Mouse (Mus musculus) E14TG2a.4 (cell line): Measurements from ENCODE around the gene Tnr.

Source experiments
- H3K27me3 ChIP-seq: 2 replicates; pipeline ENCODE4 v1.6.1; 2014; ENCODE audit warnings: low read length, control low read depth; ENCODE audit not compliant: insufficient read depth
- H3K36me3 ChIP-seq: 2 replicates; pipeline ENCODE4 v1.6.1; 2014; ENCODE audit warnings: low read length, control low read depth; ENCODE audit not compliant: insufficient read depth
- H3K4me1 ChIP-seq: replicated peaks from 2 replicates; pipeline ENCODE4 v1.6.1; 2014; ENCODE audit warnings: low read depth, low read length, control low read depth
- H3K4me3 ChIP-seq: replicated peaks from 2 replicates; pipeline ENCODE4 v1.5.1; 2014; ENCODE audit warnings: mild to moderate bottlenecking, low read length
- H3K9me3 ChIP-seq: 2 replicates; pipeline ENCODE4 v1.6.1; 2014; ENCODE audit warnings: low read length, control low read depth
- CTCF ChIP-seq: conservative IDR thresholded peaks from 2 replicates; pipeline ENCODE4 v1.5.1; 2014; ENCODE audit warnings: low read length
- NANOG ChIP-seq: IDR thresholded peaks from 2 replicates; pipeline ENCODE4 v1.6.1; 2014; ENCODE audit warnings: borderline replicate concordance, low read length, mixed read lengths
- POU5F1 ChIP-seq: IDR thresholded peaks from 2 replicates; pipeline ENCODE4 v1.6.1; 2014; ENCODE audit warnings: low read length, borderline replicate concordance

Gene Tnr

GRCm38 (mm10) chr1:159670629-159671150, 147.1 kb downstream of the Tnr start:
- H3K9me3 ChIP-seq, result no peaks in the 10 kb centered on the region
- no peaks in the 10 kb centered on the region for H3K4me1 ChIP-seq
- TF ChIP-seq CTCF, result no peak
- TF ChIP-seq POU5F1, result no peak
- TF ChIP-seq NANOG, result no peak
- H3K36me3 ChIP-seq, result no peaks in the 10 kb centered on the region
- no peaks in the 10 kb centered on the region for H3K27me3 ChIP-seq
- H3K4me3 ChIP-seq, result no peak overlapping the region

- TF ChIP-seq POU5F1 (no peak), NANOG (no peak), CTCF (no peak)
- H3K36me3 ChIP-seq, result no peaks in the 10 kb centered on the region
- no peaks in the 10 kb centered on the region for H3K9me3 ChIP-seq
- H3K4me1 ChIP-seq, result no peaks in the 10 kb centered on the region
- H3K27me3 ChIP-seq, result no peaks in the 10 kb centered on the region
- no peak overlapping the region for H3K4me3 ChIP-seq
Measured at GRCm38 (mm10) chr1:159671181-159671580, 147.6 kb downstream of the Tnr start.

- Histone ChIP-seq H3K27me3 (no peaks in the 10 kb centered on the region), H3K9me3 (no peaks in the 10 kb centered on the region), H3K4me3 (no peak overlapping the region), H3K36me3 (no peaks in the 10 kb centered on the region), H3K4me1 (no peaks in the 10 kb centered on the region)
- no peak for TF ChIP-seq POU5F1
- no peak for TF ChIP-seq NANOG
Measured at GRCm38 (mm10) chr1:159674240-159674639, 150.7 kb downstream of the Tnr start.

- no peak for TF ChIP-seq CTCF
- no peak for TF ChIP-seq POU5F1
- H3K36me3 ChIP-seq, result no peaks in the 10 kb centered on the region
- no peaks in the 10 kb centered on the region for H3K27me3 ChIP-seq
- H3K4me3 ChIP-seq, result no peak overlapping the region
- no peaks in the 10 kb centered on the region for H3K4me1 ChIP-seq
- H3K9me3 ChIP-seq, result no peaks in the 10 kb centered on the region
Measured at GRCm38 (mm10) chr1:159675472-159675871, 151.9 kb downstream of the Tnr start.

GRCm38 (mm10) chr1:159678221-159678935, 154.8 kb downstream of the Tnr start:
- H3K4me1 ChIP-seq, result no peaks in the 10 kb centered on the region
- H3K9me3 ChIP-seq, result no peaks in the 10 kb centered on the region
- no peak for TF ChIP-seq POU5F1
- TF ChIP-seq CTCF, result no peak
- no peak for TF ChIP-seq NANOG
- no peaks in the 10 kb centered on the region for H3K27me3 ChIP-seq
- H3K4me3 ChIP-seq, result no peak overlapping the region
- no peaks in the 10 kb centered on the region for H3K36me3 ChIP-seq

GRCm38 (mm10) chr1:159681252-159681651, 157.7 kb downstream of the Tnr start:
- Histone ChIP-seq H3K4me1 (no peaks in the 10 kb centered on the region), H3K36me3 (no peaks in the 10 kb centered on the region), H3K9me3 (no peaks in the 10 kb centered on the region), H3K4me3 (no peak overlapping the region), H3K27me3 (no peaks in the 10 kb centered on the region)
- TF ChIP-seq NANOG (no peak), CTCF (no peak), POU5F1 (no peak)

- Histone ChIP-seq H3K4me1 (no peaks in the 10 kb centered on the region), H3K9me3 (peaks cover 19% of the 10 kb centered on the region), H3K4me3 (no peak overlapping the region), H3K36me3 (no peaks in the 10 kb centered on the region), H3K27me3 (no peaks in the 10 kb centered on the region)
- TF ChIP-seq NANOG (no peak), CTCF (no peak), POU5F1 (no peak)
Measured at GRCm38 (mm10) chr1:159686476-159687231, 163.1 kb downstream of the Tnr start.

- Histone ChIP-seq H3K4me1 (no peaks in the 10 kb centered on the region), H3K9me3 (no peaks in the 10 kb centered on the region), H3K36me3 (no peaks in the 10 kb centered on the region), H3K27me3 (no peaks in the 10 kb centered on the region), H3K4me3 (no peak overlapping the region)
- TF ChIP-seq NANOG (no peak), POU5F1 (no peak), CTCF (no peak)
Measured at GRCm38 (mm10) chr1:159696717-159697116, 173.1 kb downstream of the Tnr start.

GRCm38 (mm10) chr1:159702038-159702437, 178.5 kb downstream of the Tnr start:
- Histone ChIP-seq H3K27me3 (no peaks in the 10 kb centered on the region), H3K4me1 (no peaks in the 10 kb centered on the region), H3K36me3 (no peaks in the 10 kb centered on the region), H3K9me3 (no peaks in the 10 kb centered on the region), H3K4me3 (no peak overlapping the region)
- TF ChIP-seq NANOG (no peak), CTCF (no peak), POU5F1 (no peak)

GRCm38 (mm10) chr1:159704925-159705324, 181.4 kb downstream of the Tnr start:
- Histone ChIP-seq H3K36me3 (no peaks in the 10 kb centered on the region), H3K4me3 (no peak overlapping the region), H3K9me3 (no peaks in the 10 kb centered on the region), H3K27me3 (no peaks in the 10 kb centered on the region), H3K4me1 (no peaks in the 10 kb centered on the region)
- TF ChIP-seq NANOG (no peak), POU5F1 (no peak), CTCF (no peak)
